Mouse (Mus musculus) layer of hippocampus, postnatal 25 days (tissue): ENCODE measurements around the gene Hoxc4. TPM values are rescaled to one million over a fixed set of nuclear protein-coding genes. Genes with fewer than 3 reads are reported as not detected.

Experiments
- DNase-seq, 2 experiments: peaks; one replicate each; pipeline ENCODE4 v3.0.0; 2022; ENCODE audit warnings: mixed read lengths in 2 of 2, low spot score in 1 of 2; ENCODE audit errors: extremely low spot score in 1 of 2
- microRNA-seq, 2 experiments: library from miRNA; unstranded; fragments of <30 nt; microRNA quantifications; one replicate each; pipeline ENCODE4 v1.2.0; 2021
- total RNA-seq, 2 experiments: library from RNA; stranded (reverse); gene quantifications; 2 replicates each; pipeline ENCODE4 v1.2.3; 2021

The Hoxc4 gene
- total RNA-seq, 2 experiments from 2014 or later, result not detected

DNA sequence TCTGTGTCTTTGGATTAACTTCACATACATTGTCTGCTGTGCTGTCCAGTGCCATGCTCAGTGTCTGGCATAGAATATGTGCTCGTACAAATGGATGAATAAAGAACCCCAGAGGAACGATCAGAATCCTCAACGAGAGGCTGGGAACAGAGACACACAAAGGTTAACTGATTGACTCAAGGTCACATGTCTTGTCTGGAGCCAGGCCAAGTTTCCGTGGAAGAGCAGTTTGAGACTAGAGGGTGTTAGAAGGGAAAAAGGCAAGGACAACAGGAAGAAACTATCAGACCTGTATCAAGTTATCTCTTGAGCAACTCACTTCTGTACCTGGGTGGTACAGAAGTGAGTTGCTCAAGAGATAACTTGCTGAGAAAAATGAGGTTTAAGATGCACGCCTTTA, 52.5 kb downstream of the Hoxc4 start:
- DNase-seq, result no peak

DNA sequence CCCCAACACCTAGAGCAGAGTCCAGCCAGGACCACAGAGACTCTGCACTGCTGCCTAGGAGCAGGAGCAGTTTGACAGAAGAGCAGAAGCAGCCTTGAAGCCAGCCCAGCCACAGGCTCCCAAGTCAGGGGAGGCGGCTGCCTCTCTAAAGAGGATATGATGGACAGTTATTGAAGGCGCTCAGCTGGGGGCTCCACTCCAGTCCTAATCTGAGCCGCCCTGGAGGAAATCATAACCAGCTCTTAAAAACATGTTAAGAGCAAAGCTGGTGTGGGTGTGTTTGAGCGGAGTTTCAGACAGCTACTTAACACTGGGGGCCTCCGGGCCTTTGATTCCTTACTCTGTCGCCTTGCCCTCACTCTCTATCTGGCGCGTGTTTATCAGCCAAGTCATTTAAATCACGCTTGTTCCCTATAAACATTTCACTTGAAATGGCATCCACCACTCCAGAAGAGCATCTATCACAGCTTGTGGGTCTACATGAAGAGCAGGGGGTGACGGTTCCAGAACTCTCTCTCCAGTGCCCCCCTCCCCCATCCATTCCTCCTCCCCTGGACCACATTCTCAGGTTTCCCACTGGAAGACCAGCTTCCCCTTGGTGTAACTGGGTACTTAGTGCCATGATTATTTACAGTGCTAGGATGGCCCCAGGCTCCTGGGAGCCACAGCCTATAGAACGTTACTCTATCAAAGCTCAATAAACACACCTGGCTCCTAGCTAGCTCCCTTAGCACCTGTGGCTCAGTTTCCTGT, 56.1 kb downstream of the Hoxc4 start:
- no peak for DNase-seq

DNA sequence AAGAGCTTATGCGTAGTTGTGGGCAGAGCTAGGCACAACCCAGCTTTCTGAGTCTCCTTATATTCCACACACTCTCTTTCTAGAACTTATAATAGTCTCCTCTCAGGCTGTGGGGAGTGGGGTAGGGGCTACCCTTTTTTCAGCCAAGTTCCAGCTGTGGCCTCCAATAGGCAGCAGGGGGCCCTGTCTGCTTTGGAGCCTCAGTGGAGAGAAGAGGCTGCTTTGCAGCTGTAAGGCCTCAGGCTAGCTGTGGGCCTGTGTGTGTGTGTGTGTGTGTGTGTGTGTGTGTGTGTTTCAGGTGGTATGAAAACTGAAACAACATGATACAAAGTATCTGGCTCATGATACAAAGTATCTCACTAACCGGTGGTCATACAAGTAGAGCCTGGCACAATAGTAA, 58.9 kb downstream of the Hoxc4 start:
- DNase-seq, result no peak

DNA sequence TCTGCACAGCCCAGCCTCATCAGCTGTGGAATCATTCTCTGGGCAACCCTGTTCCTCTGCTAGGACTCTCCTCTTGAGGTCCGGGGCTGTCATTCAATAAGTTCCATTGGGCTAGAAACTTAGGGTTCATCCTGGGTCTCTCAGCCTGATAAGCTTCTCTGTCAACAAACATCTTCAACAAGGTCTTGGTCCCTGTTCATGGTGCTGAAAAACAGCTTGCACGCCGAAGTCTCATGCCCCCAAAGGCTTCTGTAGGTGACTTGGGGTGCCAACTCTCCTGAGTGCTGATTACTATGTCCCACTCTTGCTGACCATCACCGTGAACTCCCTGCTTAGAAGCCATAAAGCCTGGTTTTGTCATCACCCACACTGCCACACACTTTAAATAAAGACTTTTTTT, 63.9 kb downstream of the Hoxc4 start:
- no peak for DNase-seq

DNA sequence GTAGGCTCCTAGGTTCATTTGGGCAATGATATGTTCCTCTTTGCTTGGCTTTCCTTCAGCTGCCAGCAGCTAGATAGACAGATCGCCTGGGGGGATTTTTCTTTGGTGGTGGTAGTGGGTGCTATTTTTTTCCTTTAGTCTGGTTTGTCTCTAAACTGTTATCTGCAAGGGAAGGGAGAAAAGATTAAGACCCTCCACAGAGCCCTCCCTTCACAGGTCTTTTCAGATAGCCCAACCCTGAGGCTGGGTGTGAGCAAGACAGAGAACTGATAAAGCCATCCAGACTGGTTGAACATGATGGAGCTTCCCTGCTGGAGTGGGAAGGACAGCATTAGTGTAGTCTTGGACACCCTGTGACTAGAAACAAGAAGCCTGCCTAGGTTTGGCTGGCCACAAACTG, 64.9 kb downstream of the Hoxc4 start:
- DNase-seq, result no peak

DNA sequence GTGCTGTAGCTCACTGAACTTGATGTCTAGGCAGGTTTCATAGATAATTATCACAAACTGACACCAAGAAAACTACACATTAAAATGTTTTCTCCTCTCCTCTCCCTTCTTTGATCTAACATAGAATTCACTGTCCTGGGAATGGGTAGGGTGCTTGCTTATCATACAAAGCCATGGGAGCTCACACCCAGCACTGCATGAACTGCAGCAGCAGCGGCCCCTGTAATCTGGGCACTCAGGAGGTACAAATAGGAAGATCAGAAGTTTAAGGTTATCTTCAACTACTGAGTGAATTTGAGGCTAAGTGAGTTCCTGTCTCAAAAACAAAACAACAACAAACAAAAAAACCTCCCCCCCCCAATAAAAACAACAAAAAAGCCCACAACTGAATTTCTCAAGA, 66.2 kb downstream of the Hoxc4 start:
- DNase-seq, result no peak

DNA sequence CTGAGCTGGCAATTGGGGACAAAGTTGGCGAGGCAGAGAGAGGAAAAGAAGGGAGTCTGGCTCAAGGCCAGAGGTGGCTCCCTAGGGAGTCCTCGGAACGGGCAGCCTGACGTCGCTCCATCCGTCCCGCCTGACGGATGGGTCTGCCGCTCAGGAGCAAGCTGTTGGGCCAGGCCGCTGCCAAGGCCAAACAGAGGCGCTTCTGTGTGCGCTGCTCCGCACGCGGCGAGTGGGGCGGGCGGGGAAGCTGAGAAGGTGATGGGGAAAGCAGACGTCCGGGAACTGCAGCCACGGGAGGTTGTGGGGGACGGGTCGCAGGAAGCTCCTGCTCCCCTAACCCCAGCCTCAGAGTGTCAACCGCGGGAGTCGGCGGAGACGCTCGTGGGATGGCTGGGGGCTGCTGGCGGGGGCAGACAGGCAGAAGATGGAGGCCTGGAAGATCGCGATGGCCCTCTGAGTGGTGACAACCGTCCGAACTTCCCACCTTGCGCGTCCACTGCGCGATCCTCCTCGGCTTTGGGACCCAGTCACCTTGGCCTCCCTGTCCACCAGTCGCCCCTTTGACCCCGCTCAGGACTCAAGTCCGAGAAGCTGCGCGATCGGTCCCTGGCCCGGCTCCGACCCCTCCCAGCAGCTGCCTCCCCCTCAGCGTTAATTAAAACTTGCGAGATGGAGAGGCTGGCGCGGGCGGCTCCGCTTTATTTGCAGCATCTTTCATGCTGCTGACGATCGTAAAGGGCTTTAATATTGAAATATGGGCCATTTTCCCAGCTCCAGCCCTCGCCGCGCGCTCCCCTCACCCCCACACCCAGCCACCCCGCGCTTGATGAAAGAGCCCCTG, 67.3 kb downstream of the Hoxc4 start:
- no peak for DNase-seq

Small RNAs within 50 kb of the gene (microRNA-seq; reads per million reads assigned to microRNA genes)
- 0.40 to 1.1 reads per million in 2 experiments for gene Mir196a-2
- 0.60 to 0.74 reads per million in 2 experiments for gene Mir615

Other genes starting within 250 kb of the Hoxc4 start
- gene Hoxc13, start 97.8 kb upstream of the Hoxc4 start, total RNA-seq, result not detected
- not detected for gene Hoxc12, start 82.2 kb upstream of the Hoxc4 start, total RNA-seq
- not detected for gene Hoxc11, start 64.5 kb upstream of the Hoxc4 start, total RNA-seq
- not detected for gene Hoxc10, start 52.1 kb upstream of the Hoxc4 start, total RNA-seq
- not detected for gene Hoxc5, start 51.5 kb upstream of the Hoxc4 start, total RNA-seq
- gene Hoxc9, start 42.5 kb upstream of the Hoxc4 start, total RNA-seq, result not detected
- not detected for gene Hoxc8, start 28.3 kb upstream of the Hoxc4 start, total RNA-seq
- gene Hoxc6, start 20.7 kb upstream of the Hoxc4 start, total RNA-seq, result not detected
- 10 to 100 TPM; 17.4 to 20.2 TPM for gene Smug1, start 148.2 kb downstream of the Hoxc4 start, total RNA-seq
- gene Cbx5, start 220.9 kb downstream of the Hoxc4 start, total RNA-seq, result 100 to 1,000 TPM; 180 to 183 TPM
- 100 to 1,000 TPM; 253 to 258 TPM for gene Hnrnpa1, start 221.5 kb downstream of the Hoxc4 start, total RNA-seq
- gene Nfe2, start 239.5 kb downstream of the Hoxc4 start, total RNA-seq, result not detected